Mouse (Mus musculus) retina, postnatal 1 day (tissue): ENCODE measurements around the gene Tmprss11f.
A peak's percentile ranks its signal among the peaks of the same experiment; 100 is the strongest.
"Not testable (repeated sequence)": the region's sequence is repeated elsewhere in the genome, so short reads cannot be mapped to it uniquely, and the experiment has no call there.

Source experiments
- DNase-seq: peaks from one replicate; pipeline ENCODE4 v3.0.0-alpha.2; 2012

Gene Tmprss11f

GRCm38 (mm10) chr5:86632324-86632723 is at the start of gene Tmprss11f:
Gene Tmprss11f (minus strand): TSS chr5:86632424.
- no peak for DNase-seq

- DNase-seq, result no peak
These were observed 44.0 kb upstream of the Tmprss11f start, which contains the start of gene Tmprss11b for GRCm38 (mm10) chr5:86676262-86676661. Gene Tmprss11b (minus strand): TSS chr5:86676362.

GRCm38 (mm10) chr5:86649185-86649584 is 17.0 kb upstream of the Tmprss11f start:
- DNase-seq, result peak; percentile 58

- DNase-seq, result no peak
These were observed 8.6 kb upstream of the Tmprss11f start for GRCm38 (mm10) chr5:86640795-86641194.

- no peak for DNase-seq
These were observed 1.5 kb downstream of the Tmprss11f start for GRCm38 (mm10) chr5:86630700-86631099.

DNA sequence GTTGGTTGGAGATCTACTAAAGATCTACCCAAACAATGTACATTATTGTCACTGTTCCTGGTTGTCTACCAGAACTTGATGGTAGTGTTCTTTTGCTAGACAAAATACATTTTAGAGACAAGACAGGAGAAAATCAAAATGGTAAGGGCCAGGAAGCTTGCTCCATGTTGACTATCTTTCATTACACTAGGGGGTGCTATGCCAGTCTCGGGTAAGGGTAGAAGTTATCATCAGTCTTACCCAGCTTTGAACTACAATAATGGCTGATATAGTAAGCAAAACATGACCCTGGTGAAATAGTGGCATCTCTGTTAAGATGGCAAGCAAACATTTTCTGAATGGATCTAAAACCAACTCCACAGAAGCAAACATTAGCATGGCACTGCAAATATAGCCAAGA is 10.4 kb downstream of the Tmprss11f start:
- DNase-seq, result no peak

- DNase-seq, result no peak
These were observed 46.3 kb downstream of the Tmprss11f start for GRCm38 (mm10) chr5:86585896-86586295.

DNA sequence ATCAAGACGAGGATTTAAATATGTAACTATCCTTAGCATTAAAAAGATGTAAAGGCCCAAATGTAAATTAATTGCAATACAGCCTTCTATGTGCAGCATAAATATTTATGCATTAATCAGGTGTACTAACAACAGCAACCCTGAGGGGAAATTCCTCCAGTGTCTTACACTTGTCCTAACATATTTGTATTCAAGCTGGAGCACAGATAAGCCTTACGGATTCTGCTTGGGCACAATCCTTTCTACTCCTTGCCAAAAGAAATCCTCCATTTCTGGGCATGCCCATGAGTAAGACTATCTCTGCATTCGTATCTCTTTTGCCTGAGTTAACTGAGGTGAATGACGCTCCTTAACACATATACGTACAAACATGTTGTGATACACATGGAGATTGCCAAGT is 49.6 kb downstream of the Tmprss11f start:
- DNase-seq, result no peak

GRCm38 (mm10) chr5:86581998-86582397 is 50.2 kb downstream of the Tmprss11f start:
- DNase-seq, result peak; percentile 7

DNA sequence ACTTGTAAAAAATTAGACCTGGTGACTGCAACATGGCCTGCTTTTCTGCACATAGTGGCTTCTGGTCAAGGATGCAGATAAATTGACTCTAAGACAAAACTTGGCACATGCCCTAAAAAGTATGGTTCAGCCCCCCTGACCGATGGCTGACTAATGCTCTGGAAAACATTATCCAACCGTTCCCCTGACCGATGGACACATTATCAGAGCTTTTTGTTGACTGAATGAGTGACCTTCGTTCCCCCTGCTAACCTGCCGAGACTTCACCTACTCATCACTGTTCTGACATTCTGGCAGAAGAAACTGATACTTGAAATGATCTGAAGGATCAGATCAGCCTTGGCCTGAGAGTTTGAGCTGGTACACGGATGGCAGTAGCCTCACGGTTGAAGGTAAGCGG is 53.5 kb downstream of the Tmprss11f start:
- not testable (repeated sequence) for DNase-seq

- no peak for DNase-seq
These were observed 85.5 kb downstream of the Tmprss11f start for GRCm38 (mm10) chr5:86546693-86547092.

- no peak for DNase-seq
These were observed 91.6 kb downstream of the Tmprss11f start for GRCm38 (mm10) chr5:86540601-86541000.

DNA sequence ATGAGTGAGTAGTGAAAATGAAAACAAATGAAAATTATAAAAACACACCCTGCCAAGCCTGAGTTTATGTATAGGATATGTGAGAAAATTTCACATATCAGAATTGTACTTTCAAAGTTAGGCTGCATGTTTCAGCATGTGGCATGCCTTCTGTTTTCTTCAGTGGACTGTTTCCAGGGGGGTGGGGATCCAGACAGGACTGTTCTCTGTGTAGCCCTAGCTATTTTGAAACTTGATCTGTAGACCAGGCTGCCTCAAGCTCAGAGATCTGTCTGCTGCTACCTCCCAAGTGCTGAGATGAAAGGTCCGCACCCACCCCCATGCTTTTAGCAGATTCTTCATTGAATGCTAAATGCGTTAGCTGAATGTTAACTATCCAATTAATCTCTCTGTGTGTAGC is 103.5 kb downstream of the Tmprss11f start:
- DNase-seq, result no peak

DNA sequence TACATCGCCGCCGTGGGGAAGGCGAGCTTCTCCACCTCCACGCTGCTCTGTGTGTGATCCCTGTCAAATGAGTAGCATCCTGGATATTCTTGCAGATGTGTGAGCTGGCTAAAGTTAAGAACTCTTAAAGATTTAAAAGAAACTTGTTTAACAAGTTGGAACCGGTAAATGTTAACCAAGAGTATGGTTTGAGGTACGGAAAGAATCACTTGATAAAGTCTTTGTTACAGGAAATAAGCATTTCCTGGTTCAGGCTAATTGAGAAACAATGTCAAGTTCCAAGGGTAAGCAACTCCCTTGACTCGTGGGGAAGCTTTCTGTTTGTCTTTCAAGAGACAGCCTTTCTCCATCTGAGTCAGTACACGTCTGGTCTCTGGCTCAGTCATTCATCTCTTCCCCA is 113.7 kb downstream of the Tmprss11f start, which contains the start of gene Tmprss11g:
Gene Tmprss11g (minus strand): TSS at position 101 of the 400 bp plus-strand sequence.
- DNase-seq, result no peak

- DNase-seq, result peak; percentile 2
These were observed 120.7 kb downstream of the Tmprss11f start for GRCm38 (mm10) chr5:86511538-86511937.

DNA sequence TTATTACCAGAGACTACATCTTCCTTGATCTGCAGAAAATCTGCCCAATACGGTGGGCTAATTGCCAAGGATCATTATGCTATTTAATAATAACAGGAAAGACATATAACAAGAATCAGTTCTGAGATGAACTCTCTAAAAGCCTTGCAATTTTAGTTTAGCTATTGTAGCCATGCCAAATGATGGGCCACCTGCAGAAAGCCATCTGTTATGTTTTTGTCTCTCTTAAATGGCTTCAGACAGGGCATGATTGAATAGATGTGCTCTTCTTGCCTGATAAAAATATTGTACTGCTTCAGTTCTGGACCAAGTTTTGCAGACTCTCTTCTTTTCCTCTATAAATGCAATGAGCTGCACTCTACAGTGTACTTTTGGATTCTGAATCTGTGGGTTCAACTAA is 138.8 kb downstream of the Tmprss11f start:
- no peak for DNase-seq

DNA sequence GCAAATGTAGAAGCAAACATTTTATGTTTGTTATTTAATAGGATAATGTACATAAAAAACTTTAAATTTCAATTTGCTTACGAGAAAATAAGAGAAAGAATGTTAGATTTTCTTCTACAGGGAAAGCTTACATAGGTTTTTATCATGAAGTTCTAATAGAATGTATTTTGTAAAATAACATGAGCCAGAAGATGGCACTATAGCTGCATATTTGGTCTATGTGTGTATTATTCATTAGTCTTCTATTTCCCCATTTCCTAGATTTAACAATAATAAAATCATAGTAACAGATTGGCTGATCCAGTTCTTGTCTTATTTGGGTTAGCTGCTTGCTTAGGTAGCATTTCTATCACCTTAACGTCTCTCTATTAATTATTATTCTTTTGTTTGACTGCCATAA is 149.7 kb downstream of the Tmprss11f start:
- peak; percentile 1 for DNase-seq

DNA sequence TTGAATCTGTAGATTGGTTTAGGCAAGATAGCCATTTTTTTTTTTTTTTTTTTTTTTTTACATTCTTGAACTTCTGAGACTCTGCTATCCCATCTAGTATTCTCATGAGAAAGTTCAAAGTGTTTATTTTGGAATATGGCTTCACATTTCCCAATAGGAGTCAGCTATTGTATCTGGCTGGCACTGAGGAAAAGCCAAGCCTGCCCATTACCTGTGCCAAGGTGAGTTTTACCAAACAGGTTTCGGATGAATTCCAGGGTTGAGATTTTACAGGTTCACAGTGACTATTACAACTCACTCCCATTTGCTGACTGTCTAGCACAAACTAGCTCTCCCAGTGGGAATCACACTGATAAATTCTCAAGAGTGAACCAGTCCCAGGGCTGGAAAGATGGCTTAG is 150.2 kb downstream of the Tmprss11f start:
- DNase-seq, result no peak

DNA sequence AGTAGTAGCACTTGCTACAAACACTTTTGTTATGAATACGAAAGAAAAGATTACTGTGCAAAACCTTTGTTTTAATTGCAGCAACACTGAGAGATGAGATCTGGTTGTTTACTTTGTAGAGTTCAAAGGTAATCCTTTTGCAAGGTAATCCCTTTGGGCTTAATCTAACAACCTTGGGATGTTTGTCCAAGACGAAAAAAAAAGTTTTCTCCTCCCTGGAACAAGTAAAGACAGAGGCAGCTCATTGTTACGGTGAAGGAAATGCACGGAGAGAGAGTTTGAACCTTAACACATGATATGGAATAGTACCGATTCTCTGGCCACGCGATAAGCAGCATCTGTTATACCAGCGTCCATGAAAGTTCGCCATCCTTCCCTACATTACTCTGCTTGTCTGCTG is 158.4 kb downstream of the Tmprss11f start:
- no peak for DNase-seq
